ENCODE assay signal across 23 mouse cellular contexts in genomic region chr19:10583550-10584146, GRCm38 (mm10). TPM values are rescaled to one million over a fixed set of nuclear protein-coding genes. Genes with fewer than 3 reads are reported as not detected.
DNase-seq lines count a peak whose midpoint lies in the region; ATAC-seq and TF ChIP-seq lines count a peak whose summit lies in the region.
"Had no signal": no experiment of that assay in that cellular context is flagged by ENCODE, and none has a peak within 500 bp of the region (broad histone marks: within the 10 kb centered on the region; RNA-seq: fewer than 3 reads in every experiment).

No protein-coding gene starts in this region.

- DNase-seq in forebrain, embryonic 11.5 days (ENCODE audit: low spot score), result peak; percentile 40
- DNase-seq in layer of hippocampus, postnatal 10 days (ENCODE audit: low spot score in 2 of 2), result peak; percentile 19 to 34
- DNase-seq in layer of hippocampus, postnatal 25 days (ENCODE audit: extremely low spot score in 1 of 2, low spot score in 1 of 2), result no peak
- DNase-seq in MEL (ENCODE audit: low read depth, low spot score), result peak; percentile 66
- no peak for DNase-seq in testis, postnatal 14 days (ENCODE audit: low spot score)
- DNase-seq: adrenal gland, postnatal 25 days; cerebellum, adult 8-10 months; cerebellum, postnatal 36 days; gastrocnemius, adult 2 months; kidney, adult 9 months; kidney, postnatal 10 days; right cerebral cortex, postnatal 4 days had no signal

- TF ChIP-seq EP300 in MEL (IDR thresholded peaks at IDR 0.05; ENCODE audit: low read depth in 1 of 2, low read length in 2 of 2), result no peak

- H3K27me3 ChIP-seq in forebrain, embryonic 11.5 days (ENCODE audit: control insufficient read depth, insufficient read depth, low read length), result no peaks in the 10 kb centered on the region
- no peaks in the 10 kb centered on the region for H3K27me3 ChIP-seq in forebrain, embryonic 16.5 days (replicated peaks; ENCODE audit: control insufficient read depth, insufficient read depth, low read length)
- H3K27me3 ChIP-seq in MEL (ENCODE audit: control insufficient read depth in 1 of 2, insufficient read depth in 2 of 2, low read length in 2 of 2), result no peaks in the 10 kb centered on the region
- H3K27me3 ChIP-seq in hindbrain, embryonic 12.5 days, result no peaks in the 10 kb centered on the region
- H3K27me3 ChIP-seq: limb, embryonic 12.5 days; lung, embryonic 15.5 days; midbrain, embryonic 12.5 days; neural tube, embryonic 12.5 days had no signal

- no peak for ATAC-seq in forebrain, embryonic 11.5 days (replicated peaks; ENCODE audit: low FRiP score)
- no peak for ATAC-seq in forebrain, embryonic 16.5 days
- ATAC-seq in erythroid progenitor cell, adult 5-6 weeks (replicated peaks; ENCODE audit: low FRiP score, poor library complexity, severe bottlenecking), result peak; percentile 90
- ATAC-seq in hindbrain, embryonic 12.5 days (ENCODE audit: low FRiP score), result no peak
- ATAC-seq: intestine, postnatal 0 days had no signal

- H3K4me2 ChIP-seq in forebrain, embryonic 11.5 days (ENCODE audit: low read depth, low read length, severe bottlenecking), result no peak overlapping the region
- no peak overlapping the region for H3K4me2 ChIP-seq in forebrain, embryonic 16.5 days (ENCODE audit: low read length)
- no peak overlapping the region for H3K4me2 ChIP-seq in hindbrain, embryonic 12.5 days (replicated peaks)
- H3K4me2 ChIP-seq: hindbrain, embryonic 14.5 days; limb, embryonic 12.5 days; lung, embryonic 15.5 days; midbrain, embryonic 12.5 days; neural tube, embryonic 12.5 days had no signal

- H3K36me3 ChIP-seq in forebrain, embryonic 11.5 days (ENCODE audit: control insufficient read depth, insufficient read depth, low read length), result no peaks in the 10 kb centered on the region
- no peaks in the 10 kb centered on the region for H3K36me3 ChIP-seq in forebrain, embryonic 16.5 days (ENCODE audit: control insufficient read depth, insufficient read depth)
- peaks cover 0 to 10% of the 10 kb centered on the region in 2 experiments; a peak in 2 of 4 replicates for H3K36me3 ChIP-seq in MEL (ENCODE audit: control insufficient read depth in 1 of 2, insufficient read depth in 2 of 2, low read length in 2 of 2)
- H3K36me3 ChIP-seq in hindbrain, embryonic 12.5 days, result peaks cover 12% of the 10 kb centered on the region

- H3K9me3 ChIP-seq in forebrain, embryonic 11.5 days (ENCODE audit: control insufficient read depth, low read length), result no peaks in the 10 kb centered on the region
- H3K9me3 ChIP-seq in forebrain, embryonic 16.5 days (ENCODE audit: control insufficient read depth, low read length), result no peaks in the 10 kb centered on the region
- H3K9me3 ChIP-seq in MEL (replicated peaks; ENCODE audit: insufficient read depth, low read length), result no peaks in the 10 kb centered on the region
- no peaks in the 10 kb centered on the region for H3K9me3 ChIP-seq in hindbrain, embryonic 12.5 days (replicated peaks)
- H3K9me3 ChIP-seq: forebrain, embryonic 10.5 days; limb, embryonic 12.5 days; lung, embryonic 15.5 days; midbrain, embryonic 12.5 days; neural tube, embryonic 12.5 days had no signal

- no peak for TF ChIP-seq CTCF in MEL (IDR thresholded peaks at IDR 0.05 in 2 of 3, conservative IDR thresholded peaks at IDR 0.05 in 1 of 3; ENCODE audit: control insufficient read depth in 1 of 3, insufficient read depth in 1 of 3, low read depth in 2 of 3, low read length in 3 of 3, poor library complexity in 1 of 3, severe bottlenecking in 1 of 3)

- no peak for TF ChIP-seq RAD21 in MEL (IDR thresholded peaks at IDR 0.05; ENCODE audit: low read depth, low read length)

- no peak overlapping the region for H3K27ac ChIP-seq in forebrain, embryonic 11.5 days (ENCODE audit: low read depth, low read length)
- H3K27ac ChIP-seq in forebrain, embryonic 16.5 days (ENCODE audit: low read length), result no peak overlapping the region
- peak overlapping the region; percentile 72 for H3K27ac ChIP-seq in MEL (ENCODE audit: control insufficient read depth, low read depth, low read length)
- no peak overlapping the region for H3K27ac ChIP-seq in hindbrain, embryonic 12.5 days
- H3K27ac ChIP-seq: forebrain, embryonic 10.5 days; gastrocnemius, adult 2 months; hindbrain, embryonic 14.5 days; limb, embryonic 12.5 days; lung, embryonic 15.5 days; midbrain, embryonic 12.5 days; neural tube, embryonic 12.5 days had no signal

- TF ChIP-seq POLR2A in MEL (IDR thresholded peaks at IDR 0.05; ENCODE audit: control insufficient read depth in 1 of 2, insufficient read depth in 1 of 2, low read depth in 1 of 2, low read length in 2 of 2, poor library complexity in 1 of 2), result no peak

- no peak overlapping the region for H3K9ac ChIP-seq in forebrain, embryonic 11.5 days (ENCODE audit: low read length)
- H3K9ac ChIP-seq in forebrain, embryonic 16.5 days (replicated peaks; ENCODE audit: low read depth, low read length), result no peak overlapping the region
- peak overlapping the region; percentile 58 for H3K9ac ChIP-seq in MEL (ENCODE audit: control insufficient read depth, low read depth, low read length, poor library complexity, severe bottlenecking)
- H3K9ac ChIP-seq in hindbrain, embryonic 12.5 days, result no peak overlapping the region
- H3K9ac ChIP-seq: hindbrain, embryonic 14.5 days; limb, embryonic 12.5 days; lung, embryonic 15.5 days; midbrain, embryonic 12.5 days; neural tube, embryonic 12.5 days had no signal

- WGBS in forebrain, embryonic 11.5 days, result 83% methylated on average over 7 of the region's 7 CpGs
- WGBS in forebrain, embryonic 16.5 days, result 31% methylated on average over 7 of the region's 7 CpGs
- 82% methylated on average over 7 of the region's 7 CpGs for WGBS in hindbrain, embryonic 12.5 days

- no peak overlapping the region for H3K4me3 ChIP-seq in forebrain, embryonic 11.5 days (ENCODE audit: low read depth, low read length)
- H3K4me3 ChIP-seq in forebrain, embryonic 16.5 days (replicated peaks; ENCODE audit: low read length), result no peak overlapping the region
- peak overlapping the region in 1 of 2 experiments; percentile 25; a peak in 2 of 4 replicates for H3K4me3 ChIP-seq in MEL (ENCODE audit: control insufficient read depth in 1 of 2, insufficient read depth in 1 of 2, low read depth in 2 of 2, low read length in 2 of 2)
- H3K4me3 ChIP-seq in hindbrain, embryonic 12.5 days, result no peak overlapping the region
- H3K4me3 ChIP-seq: forebrain, embryonic 10.5 days; gastrocnemius, adult 2 months; limb, embryonic 12.5 days; lung, embryonic 15.5 days; midbrain, embryonic 12.5 days; myocyte; neural tube, embryonic 12.5 days had no signal

- no peaks in the 10 kb centered on the region for H3K4me1 ChIP-seq in forebrain, embryonic 11.5 days (replicated peaks; ENCODE audit: control insufficient read depth, insufficient read depth, low read length)
- peaks cover 5% of the 10 kb centered on the region for H3K4me1 ChIP-seq in forebrain, embryonic 16.5 days (replicated peaks; ENCODE audit: control insufficient read depth, insufficient read depth, low read length)
- H3K4me1 ChIP-seq in MEL (ENCODE audit: control insufficient read depth in 1 of 2, insufficient read depth in 2 of 2, low read length in 2 of 2), result peaks cover 7 to 11% of the 10 kb centered on the region in 2 experiments; a peak in 3 of 4 replicates
- 0 out of 2 replicates have a peak, but pooled peaks cover 2% of the 10 kb centered on the region for H3K4me1 ChIP-seq in hindbrain, embryonic 12.5 days
- H3K4me1 ChIP-seq: neural tube, embryonic 12.5 days had no signal

- H3K79me2 ChIP-seq in MEL (ENCODE audit: control insufficient read depth, insufficient read depth, low read length, poor library complexity), result no peaks in the 10 kb centered on the region

RNA-seq across cellular contexts. Expression of gene Tmem138, which starts 6.5 kb away (rescaled TPM):
- 60.2 and 65.8 TPM in 2 replicates for polyA plus RNA-seq in forebrain, embryonic 11.5 days (2014; fragmentation: Nextera tagmentation; extraction: Ambion mirVana)
- 33.9 and 37.5 TPM in 2 replicates for polyA plus RNA-seq in forebrain, embryonic 16.5 days (2015; fragmentation: Nextera tagmentation; extraction: Ambion mirVana)
- 10 to 100 TPM; 11.7 to 15.3 TPM for total RNA-seq in layer of hippocampus, postnatal 10 days (2021)
- 10 to 100 TPM; 12.6 to 13.9 TPM for total RNA-seq in layer of hippocampus, postnatal 25 days (2021)
- total RNA-seq in MEL (2012; rRNA removed), result 10.8 and 11.9 TPM in 2 replicates
- 10 to 100 TPM in 1 of 2 experiments, not detected in 1; 25.2 TPM for polyA plus RNA-seq in MEL (2012; ENCODE audit: insufficient read depth in 1 of 2, insufficient read length in 2 of 2, low read depth in 1 of 2, low replicate concordance in 2 of 2, missing spikeins in 1 of 2)
- 36.0 and 39.0 TPM in 2 replicates for total RNA-seq in erythroid progenitor cell, adult 5-6 weeks (2015; ENCODE audit: low replicate concordance)
- 8.5 and 14.6 TPM in 2 replicates for total RNA-seq in erythroid progenitor cell, adult 5-6 weeks (2017; ENCODE audit: low replicate concordance)
- 43.8 and 52.4 TPM in 2 replicates for polyA plus RNA-seq in hindbrain, embryonic 12.5 days (2016; fragmentation: Nextera tagmentation; extraction: Ambion mirVana)

RNA-seq across cellular contexts. Expression of gene Cyb561a3, which starts 6.7 kb away (rescaled TPM):
- polyA plus RNA-seq in forebrain, embryonic 11.5 days (2014; fragmentation: Nextera tagmentation; extraction: Ambion mirVana), result 16.6 and 18.3 TPM in 2 replicates
- polyA plus RNA-seq in forebrain, embryonic 16.5 days (2015; fragmentation: Nextera tagmentation; extraction: Ambion mirVana), result 21.0 and 22.6 TPM in 2 replicates
- total RNA-seq in layer of hippocampus, postnatal 10 days (2021), result 10 to 100 TPM; 13.6 to 17.3 TPM
- 10 to 100 TPM; 10.9 to 13.1 TPM for total RNA-seq in layer of hippocampus, postnatal 25 days (2021)
- total RNA-seq in MEL (2012; rRNA removed), result 7.6 and 9.0 TPM in 2 replicates
- polyA plus RNA-seq in MEL (2012; ENCODE audit: insufficient read depth in 1 of 2, insufficient read length in 2 of 2, low read depth in 1 of 2, low replicate concordance in 2 of 2, missing spikeins in 1 of 2), result 10 to 100 TPM in 1 of 2 experiments, not detected in 1; 14.3 TPM
- total RNA-seq in erythroid progenitor cell, adult 5-6 weeks (2015; ENCODE audit: low replicate concordance), result 23.8 and 27.7 TPM in 2 replicates
- 7.1 and 13.7 TPM in 2 replicates for total RNA-seq in erythroid progenitor cell, adult 5-6 weeks (2017; ENCODE audit: low replicate concordance)
- polyA plus RNA-seq in hindbrain, embryonic 12.5 days (2016; fragmentation: Nextera tagmentation; extraction: Ambion mirVana), result 15.8 and 16.3 TPM in 2 replicates

RNA-seq across cellular contexts. Expression of gene Ddb1, which starts 21.5 kb away (rescaled TPM):
- polyA plus RNA-seq in forebrain, embryonic 11.5 days (2014; fragmentation: Nextera tagmentation; extraction: Ambion mirVana), result 392 and 442 TPM in 2 replicates
- polyA plus RNA-seq in forebrain, embryonic 16.5 days (2015; fragmentation: Nextera tagmentation; extraction: Ambion mirVana), result 277 and 292 TPM in 2 replicates
- total RNA-seq in layer of hippocampus, postnatal 10 days (2021), result 100 to 1,000 TPM; 196 to 215 TPM
- total RNA-seq in layer of hippocampus, postnatal 25 days (2021), result 100 to 1,000 TPM; 196 to 211 TPM
- total RNA-seq in MEL (2012; rRNA removed), result 363 and 365 TPM in 2 replicates
- 100 to 1,000 TPM; 116 to 459 TPM for polyA plus RNA-seq in MEL (2012; ENCODE audit: insufficient read depth in 1 of 2, insufficient read length in 2 of 2, low read depth in 1 of 2, low replicate concordance in 2 of 2, missing spikeins in 1 of 2)
- total RNA-seq in erythroid progenitor cell, adult 5-6 weeks (2015; ENCODE audit: low replicate concordance), result 58.0 and 75.0 TPM in 2 replicates
- 168 and 208 TPM in 2 replicates for total RNA-seq in erythroid progenitor cell, adult 5-6 weeks (2017; ENCODE audit: low replicate concordance)
- 395 and 396 TPM in 2 replicates for polyA plus RNA-seq in hindbrain, embryonic 12.5 days (2016; fragmentation: Nextera tagmentation; extraction: Ambion mirVana)

RNA-seq across cellular contexts. Expression of gene Tkfc, which starts 21.8 kb away (rescaled TPM):
- polyA plus RNA-seq in forebrain, embryonic 11.5 days (2014; fragmentation: Nextera tagmentation; extraction: Ambion mirVana), result 26.1 and 29.7 TPM in 2 replicates
- 24.9 and 27.1 TPM in 2 replicates for polyA plus RNA-seq in forebrain, embryonic 16.5 days (2015; fragmentation: Nextera tagmentation; extraction: Ambion mirVana)
- 10 to 100 TPM; 27.7 to 28.6 TPM for total RNA-seq in layer of hippocampus, postnatal 10 days (2021)
- 10 to 100 TPM; 18.5 to 21.8 TPM for total RNA-seq in layer of hippocampus, postnatal 25 days (2021)
- 3.6 and 3.7 TPM in 2 replicates for total RNA-seq in MEL (2012; rRNA removed)
- polyA plus RNA-seq in MEL (2012; ENCODE audit: insufficient read depth in 1 of 2, insufficient read length in 2 of 2, low read depth in 1 of 2, low replicate concordance in 2 of 2, missing spikeins in 1 of 2), result 10 to 100 TPM in 1 of 2 experiments, not detected in 1; 12.8 TPM
- 4.6 and 6.1 TPM in 2 replicates for total RNA-seq in erythroid progenitor cell, adult 5-6 weeks (2015; ENCODE audit: low replicate concordance)
- 1.2 TPM in 1 of 2 replicates, not detected in the other for total RNA-seq in erythroid progenitor cell, adult 5-6 weeks (2017; ENCODE audit: low replicate concordance)
- 21.3 and 23.9 TPM in 2 replicates for polyA plus RNA-seq in hindbrain, embryonic 12.5 days (2016; fragmentation: Nextera tagmentation; extraction: Ambion mirVana)

RNA-seq across cellular contexts. Expression of gene Tmem216, which starts 27.6 kb away (rescaled TPM):
- polyA plus RNA-seq in forebrain, embryonic 11.5 days (2014; fragmentation: Nextera tagmentation; extraction: Ambion mirVana), result 61.3 and 61.4 TPM in 2 replicates
- polyA plus RNA-seq in forebrain, embryonic 16.5 days (2015; fragmentation: Nextera tagmentation; extraction: Ambion mirVana), result 47.0 and 49.5 TPM in 2 replicates
- 10 to 100 TPM; 12.3 to 13.0 TPM for total RNA-seq in layer of hippocampus, postnatal 10 days (2021)
- 10 to 100 TPM; 11.1 to 11.2 TPM for total RNA-seq in layer of hippocampus, postnatal 25 days (2021)
- total RNA-seq in MEL (2012; rRNA removed), result 38.5 and 48.0 TPM in 2 replicates
- 10 to 100 TPM in 1 of 2 experiments, not detected in 1; 48.1 TPM for polyA plus RNA-seq in MEL (2012; ENCODE audit: insufficient read depth in 1 of 2, insufficient read length in 2 of 2, low read depth in 1 of 2, low replicate concordance in 2 of 2, missing spikeins in 1 of 2)
- total RNA-seq in erythroid progenitor cell, adult 5-6 weeks (2015; ENCODE audit: low replicate concordance), result 9.2 and 15.5 TPM in 2 replicates
- 7.7 and 11.8 TPM in 2 replicates for total RNA-seq in erythroid progenitor cell, adult 5-6 weeks (2017; ENCODE audit: low replicate concordance)
- polyA plus RNA-seq in hindbrain, embryonic 12.5 days (2016; fragmentation: Nextera tagmentation; extraction: Ambion mirVana), result 49.1 and 56.6 TPM in 2 replicates

Comparison
In these comparisons a context has a peak if more than half of its experiments do, and no peak if none do; other contexts are left out.
1. DNase-seq: peak in forebrain, embryonic 11.5 days (single experiment), layer of hippocampus, postnatal 10 days (2 of 2) and MEL (single experiment); none in layer of hippocampus, postnatal 25 days (0 of 2) and testis, postnatal 14 days (single experiment).